Mouse (Mus musculus) liver, embryonic 11.5 days (tissue): ENCODE measurements at regions not wholly inside any gene's neighbourhood (a gene's known extent, or its start where the extent isn't known, plus 50 kb on each side); places are given as distances from the start of the nearest gene placed in this dataset.
A peak's percentile ranks its signal among the peaks of the same experiment; 100 is the strongest.

Source experiments
- ATAC-seq: fragments of 200-750 bp; cut with Nextera tagmentation; replicated peaks from 2 replicates; pipeline ENCODE4 v1.8.0; 2017; ENCODE audit warnings: moderate number of reproducible peaks, mild to moderate bottlenecking, moderate TSS enrichment, moderate library complexity; ENCODE audit not compliant: low FRiP score
- DNase-seq: peaks from one replicate; pipeline ENCODE4 v3.0.0-alpha.2; 2017; ENCODE audit warnings: low spot score
- H3K27ac ChIP-seq: fragments of 300-500 bp; sonication (generic); 2 replicates; pipeline ENCODE4 v1.5.1; 2014; ENCODE audit warnings: mild to moderate bottlenecking, low read depth, low read length, control low read depth
- H3K27me3 ChIP-seq: fragments of 300-500 bp; sonication (generic); replicated peaks from 2 replicates; pipeline ENCODE4 v1.6.1; 2014; ENCODE audit warnings: low read length, mixed read lengths; ENCODE audit not compliant: control insufficient read depth, insufficient read depth
- H3K36me3 ChIP-seq: fragments of 300-500 bp; sonication (generic); 2 replicates; pipeline ENCODE4 v1.6.1; 2014; ENCODE audit warnings: mild to moderate bottlenecking, low read length, moderate library complexity, mixed read lengths; ENCODE audit not compliant: control insufficient read depth, insufficient read depth
- H3K4me1 ChIP-seq: fragments of 300-500 bp; sonication (generic); replicated peaks from 2 replicates; pipeline ENCODE4 v1.6.1; 2014; ENCODE audit warnings: low read length, mixed read lengths; ENCODE audit not compliant: control insufficient read depth, insufficient read depth
- H3K4me2 ChIP-seq: fragments of 300-500 bp; sonication (generic); 2 replicates; pipeline ENCODE4 v1.6.1; 2014; ENCODE audit warnings: mild to moderate bottlenecking, control low read depth, moderate library complexity
- H3K4me3 ChIP-seq: fragments of 300-500 bp; sonication (generic); 2 replicates; pipeline ENCODE4 v1.5.1; 2014; ENCODE audit warnings: low read depth, low read length, control low read depth
- H3K9ac ChIP-seq: fragments of 300-500 bp; sonication (generic); 2 replicates; pipeline ENCODE4 v1.6.1; 2014; ENCODE audit warnings: low read depth, low read length, control low read depth
- H3K9me3 ChIP-seq: fragments of 300-500 bp; sonication (generic); 2 replicates; pipeline ENCODE4 v1.6.1; 2016; ENCODE audit warnings: low read length, inconsistent platforms, mixed read lengths; ENCODE audit not compliant: control insufficient read depth
- WGBS: fragments of 180-500 bp; shearing (Covaris S2); extraction: QIAGEN DNeasy Blood & Tissue Kit; methylation state at CpG from one replicate; pipeline ENCODE4 v1.1.7; 2014; 5-methylcytosine and 5-hydroxymethylcytosine counted together

GRCm38 (mm10) chr7:128834894-128835293, 90.2 kb downstream of the Sec23ip start:
- Histone ChIP-seq H3K9me3 (no peaks in the 10 kb centered on the region), H3K36me3 (no peaks in the 10 kb centered on the region), H3K9ac (no peak overlapping the region), H3K4me3 (no peak overlapping the region), H3K4me1 (no peaks in the 10 kb centered on the region), H3K27me3 (no peaks in the 10 kb centered on the region), H3K4me2 (no peak overlapping the region), H3K27ac (no peak overlapping the region)
- ATAC-seq (no peak), DNase-seq (no peak)
- 40% methylated on average over 7 of the region's 7 CpGs for WGBS

GRCm38 (mm10) chr7:128836435-128836834, 91.7 kb downstream of the Sec23ip start:
- no peaks in the 10 kb centered on the region for H3K9me3 ChIP-seq
- H3K4me1 ChIP-seq, result no peaks in the 10 kb centered on the region
- ATAC-seq (no peak), DNase-seq (no peak)
- no peaks in the 10 kb centered on the region for H3K36me3 ChIP-seq
- no peak overlapping the region for H3K9ac ChIP-seq
- WGBS, result 65% methylated on average over 6 of the region's 6 CpGs
- no peaks in the 10 kb centered on the region for H3K27me3 ChIP-seq
- no peak overlapping the region for H3K4me2 ChIP-seq
- H3K27ac ChIP-seq, result no peak overlapping the region
- H3K4me3 ChIP-seq, result no peak overlapping the region

- H3K4me3 ChIP-seq, result no peak overlapping the region
- H3K4me2 ChIP-seq, result no peak overlapping the region
- H3K27ac ChIP-seq, result no peak overlapping the region
- H3K9ac ChIP-seq, result no peak overlapping the region
- no peak for DNase-seq
- no peaks in the 10 kb centered on the region for H3K4me1 ChIP-seq
- H3K36me3 ChIP-seq, result no peaks in the 10 kb centered on the region
- H3K9me3 ChIP-seq, result no peaks in the 10 kb centered on the region
- 89% methylated on average over 10 of the region's 10 CpGs for WGBS
- H3K27me3 ChIP-seq, result no peaks in the 10 kb centered on the region
- no peak for ATAC-seq
Observed at GRCm38 (mm10) chr7:128842561-128842960, 97.8 kb downstream of the Sec23ip start.

GRCm38 (mm10) chr7:128843576-128843975, 98.8 kb downstream of the Sec23ip start:
- Histone ChIP-seq H3K27me3 (no peaks in the 10 kb centered on the region), H3K4me3 (no peak overlapping the region), H3K4me1 (no peaks in the 10 kb centered on the region), H3K9ac (no peak overlapping the region), H3K4me2 (no peak overlapping the region), H3K36me3 (no peaks in the 10 kb centered on the region), H3K9me3 (no peaks in the 10 kb centered on the region), H3K27ac (no peak overlapping the region)
- WGBS, result 87% methylated on average over 9 of the region's 9 CpGs
- no peak for ATAC-seq
- no peak for DNase-seq

- no peaks in the 10 kb centered on the region for H3K4me1 ChIP-seq
- no peaks in the 10 kb centered on the region for H3K9me3 ChIP-seq
- no peak overlapping the region for H3K4me2 ChIP-seq
- no peak for ATAC-seq
- H3K4me3 ChIP-seq, result no peak overlapping the region
- no peaks in the 10 kb centered on the region for H3K36me3 ChIP-seq
- no peaks in the 10 kb centered on the region for H3K27me3 ChIP-seq
- WGBS, result 52% methylated on average over 3 of the region's 3 CpGs
- no peak overlapping the region for H3K27ac ChIP-seq
- DNase-seq, result no peak
- no peak overlapping the region for H3K9ac ChIP-seq
Observed at GRCm38 (mm10) chr7:128849261-128849660, 104.5 kb downstream of the Sec23ip start.

GRCm38 (mm10) chr7:128854193-128854592, 109.5 kb downstream of the Sec23ip start:
- Histone ChIP-seq H3K4me1 (no peaks in the 10 kb centered on the region), H3K9me3 (no peaks in the 10 kb centered on the region), H3K4me3 (no peak overlapping the region), H3K9ac (no peak overlapping the region), H3K27ac (peak overlapping the region; percentile 92), H3K27me3 (no peaks in the 10 kb centered on the region), H3K4me2 (peak overlapping the region; percentile 56), H3K36me3 (no peaks in the 10 kb centered on the region)
- ATAC-seq (peak; percentile 83), DNase-seq (no peak)
- 46% methylated on average over 4 of the region's 4 CpGs for WGBS

GRCm38 (mm10) chr7:128854690-128855343, 110.1 kb downstream of the Sec23ip start:
- peak overlapping the region; percentile 46; the same call in 1 of the 2 replicates for H3K9ac ChIP-seq
- H3K4me1 ChIP-seq, result no peaks in the 10 kb centered on the region
- H3K4me3 ChIP-seq, result no peak overlapping the region
- peak overlapping the region; percentile 56 for H3K4me2 ChIP-seq
- DNase-seq, result peak; percentile 45
- ATAC-seq, result peak; percentile 95
- no peaks in the 10 kb centered on the region for H3K36me3 ChIP-seq
- H3K9me3 ChIP-seq, result no peaks in the 10 kb centered on the region
- 38% methylated on average over 18 of the region's 18 CpGs for WGBS
- H3K27ac ChIP-seq, result peak overlapping the region; percentile 92
- no peaks in the 10 kb centered on the region for H3K27me3 ChIP-seq

- no peaks in the 10 kb centered on the region for H3K4me1 ChIP-seq
- no peak overlapping the region for H3K4me3 ChIP-seq
- WGBS, result 4% methylated on average over 3 of the region's 3 CpGs
- no peak overlapping the region for H3K4me2 ChIP-seq
- no peaks in the 10 kb centered on the region for H3K27me3 ChIP-seq
- peak; percentile 55 for DNase-seq
- no peaks in the 10 kb centered on the region for H3K36me3 ChIP-seq
- H3K9ac ChIP-seq, result no peak overlapping the region
- H3K27ac ChIP-seq, result no peak overlapping the region
- H3K9me3 ChIP-seq, result no peaks in the 10 kb centered on the region
- peak; percentile 78 for ATAC-seq
Observed at GRCm38 (mm10) chr7:128860141-128860540, 115.4 kb downstream of the Sec23ip start.

GRCm38 (mm10) chr7:128860709-128861108, 116.0 kb downstream of the Sec23ip start:
- Histone ChIP-seq H3K4me1 (no peaks in the 10 kb centered on the region), H3K27me3 (no peaks in the 10 kb centered on the region), H3K27ac (no peak overlapping the region), H3K9me3 (no peaks in the 10 kb centered on the region), H3K36me3 (no peaks in the 10 kb centered on the region), H3K4me3 (no peak overlapping the region), H3K9ac (no peak overlapping the region), H3K4me2 (no peak overlapping the region)
- DNase-seq (no peak), ATAC-seq (peak; percentile 53; the same call in 1 of the 2 replicates)
- 73% methylated on average over 4 of the region's 4 CpGs for whole genome bisulfite sequencing
